Mouse (Mus musculus): ENCODE results near the gene Olfr1358.

The Olfr1358 gene

DNA sequence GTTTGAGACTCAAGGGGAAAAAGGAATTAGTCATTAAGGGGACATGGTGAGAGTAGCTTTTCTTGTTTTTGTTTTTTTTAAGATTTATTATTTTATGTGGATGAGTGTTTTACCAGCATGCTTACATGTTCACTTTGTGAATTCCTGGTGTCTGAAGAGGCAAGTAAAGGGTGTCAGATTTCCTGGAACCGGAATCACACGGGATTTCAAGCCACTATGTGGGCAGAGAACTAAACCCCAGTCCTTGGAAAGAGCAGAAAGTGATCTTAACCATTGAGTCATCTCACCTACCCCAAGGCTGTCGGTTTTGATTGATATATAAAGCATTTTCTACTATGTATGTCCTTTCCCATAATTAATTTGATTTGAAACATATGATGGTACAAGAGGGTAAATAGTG lies 52.5 kb downstream of the Olfr1358 start:
- no peak for DNase-seq (ENCODE audit: low spot score in 2 of 2)
